Mouse (Mus musculus) left cerebral cortex, adult 18-20 months (tissue): Measurements from ENCODE around the gene Tcp11. TPM values are rescaled to one million over a fixed set of nuclear protein-coding genes. Genes with fewer than 3 reads are reported as not detected.

Source experiments
- DNase-seq, 2 experiments: peaks; one replicate each; pipeline ENCODE4 v3.0.0; 2021 to 2022; ENCODE audit warnings: low spot score in 2 of 2, mixed read lengths in 1 of 2
- long read RNA-seq, 2 experiments: library from polyadenylated mRNA; stranded (forward); transcript quantifications; one replicate each; pipeline ENCODE4 v2.0.0; 2021
- total RNA-seq, 2 experiments: library from RNA; stranded (reverse); gene quantifications; 2 replicates each; pipeline ENCODE4 v1.2.3; 2021

Tcp11 gene
- 1 to 10 TPM in 1 of 2 experiments, under 1 TPM in 1; 0.68 to 1.1 TPM for total RNA-seq
- long read RNA-seq, experiment 1, partial matches to known transcripts: 1 of 1 reads
- long read RNA-seq, experiment 1, other reads (novel, unspliced or antisense): 0 of 1 reads
- long read RNA-seq, experiment 2: 0 reads

DNA sequence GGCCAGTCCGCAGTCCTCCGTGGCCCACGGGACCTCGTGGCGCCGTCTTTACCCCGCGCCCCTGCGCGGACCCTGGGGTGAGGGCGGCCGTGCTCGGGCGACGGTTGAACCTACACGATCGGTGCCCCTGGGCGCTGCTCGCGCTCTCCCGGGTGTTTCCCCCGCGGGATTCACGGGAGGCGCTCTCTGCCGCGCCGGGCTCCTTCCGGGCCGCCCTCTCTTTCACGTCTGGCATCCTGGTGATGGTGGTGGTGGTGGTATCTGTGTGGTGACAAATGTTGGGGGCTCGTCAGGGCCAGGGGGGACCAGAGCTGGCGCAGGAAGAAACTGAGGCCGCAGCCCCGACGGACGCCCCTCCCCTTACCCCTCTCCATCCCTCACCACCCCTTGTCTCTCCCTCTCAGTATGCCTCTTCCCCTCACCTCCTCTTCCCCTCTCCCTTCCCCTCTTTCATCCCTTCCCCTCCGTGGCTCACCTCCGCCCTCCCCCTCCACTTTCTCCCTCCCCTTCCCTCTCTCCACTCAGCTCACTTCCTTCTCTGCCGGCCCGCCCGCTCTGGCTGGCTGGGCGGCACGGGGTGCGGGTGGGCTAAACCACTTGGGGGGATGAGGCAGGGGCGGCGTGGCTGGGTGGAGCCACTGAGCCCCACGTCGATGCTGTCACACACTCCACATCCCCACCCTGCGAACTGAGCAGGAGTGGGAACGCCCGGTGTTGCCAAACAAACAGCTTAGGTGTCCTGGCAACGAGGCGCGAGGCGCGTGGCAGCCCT, at the start of gene Tcp11:
TSS of gene Tcp11 (minus strand) at position 595 of the 772 bp plus-strand sequence.
- no peak for DNase-seq

DNA sequence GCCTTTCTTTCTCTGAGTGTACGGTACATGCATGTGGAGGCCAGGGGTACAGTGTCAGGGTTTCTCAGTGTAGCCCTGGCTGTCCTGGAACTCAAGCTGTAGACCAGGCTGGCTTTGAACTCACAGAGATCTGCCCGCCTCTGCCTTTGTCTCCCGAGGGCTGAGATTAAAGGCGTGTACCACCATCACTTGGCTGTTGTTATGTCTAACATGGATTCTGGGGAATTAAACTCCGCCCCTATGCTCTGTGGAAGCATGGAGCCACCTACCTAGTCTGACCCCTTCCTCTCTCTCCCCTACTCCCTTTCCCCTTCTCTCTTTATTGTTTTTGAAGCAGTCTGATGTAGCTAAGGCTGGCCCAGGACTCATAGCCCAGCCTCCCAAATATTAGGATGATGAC, 49.4 kb upstream of the Tcp11 start:
- no peak for DNase-seq

DNA sequence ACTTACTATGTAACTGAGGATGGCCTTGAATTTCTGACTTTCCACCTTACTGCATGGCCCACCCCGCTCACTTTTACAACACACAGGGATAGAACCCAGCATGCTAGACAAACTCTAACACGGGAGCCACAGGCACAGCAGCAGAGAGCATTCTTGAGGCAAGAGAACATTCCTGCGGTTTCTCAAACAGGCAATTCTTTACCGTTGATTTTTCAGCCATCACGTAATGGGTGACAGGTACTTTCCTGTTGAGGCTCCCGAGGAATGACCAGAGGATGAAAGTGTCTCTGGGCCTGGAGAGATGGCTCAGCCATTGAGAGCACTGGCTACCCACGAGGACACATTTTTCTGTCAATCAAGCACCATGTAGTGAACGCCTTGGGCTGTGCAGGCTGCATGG, 43.9 kb upstream of the Tcp11 start:
- DNase-seq: no peak

DNA sequence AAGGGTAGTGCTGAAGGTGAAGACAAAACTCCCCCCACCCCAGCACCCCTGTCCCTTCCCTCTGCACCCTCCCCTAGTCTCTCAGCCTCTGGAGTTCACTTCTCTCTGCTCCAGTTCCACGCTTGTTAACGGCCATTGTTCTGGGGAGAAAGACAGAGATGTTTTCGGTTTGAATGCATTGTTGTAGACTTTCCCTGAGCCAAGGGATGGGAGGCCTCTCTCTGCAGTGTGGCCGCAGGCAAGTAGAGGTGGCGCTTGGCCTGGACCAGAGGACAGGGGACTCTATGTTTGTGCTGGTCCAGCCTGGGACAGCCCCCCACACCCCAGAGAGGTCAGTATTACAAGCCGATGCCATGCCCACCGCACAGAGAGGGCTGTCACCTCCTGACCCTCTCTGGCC, 43.2 kb upstream of the Tcp11 start:
- no peak for DNase-seq

DNA sequence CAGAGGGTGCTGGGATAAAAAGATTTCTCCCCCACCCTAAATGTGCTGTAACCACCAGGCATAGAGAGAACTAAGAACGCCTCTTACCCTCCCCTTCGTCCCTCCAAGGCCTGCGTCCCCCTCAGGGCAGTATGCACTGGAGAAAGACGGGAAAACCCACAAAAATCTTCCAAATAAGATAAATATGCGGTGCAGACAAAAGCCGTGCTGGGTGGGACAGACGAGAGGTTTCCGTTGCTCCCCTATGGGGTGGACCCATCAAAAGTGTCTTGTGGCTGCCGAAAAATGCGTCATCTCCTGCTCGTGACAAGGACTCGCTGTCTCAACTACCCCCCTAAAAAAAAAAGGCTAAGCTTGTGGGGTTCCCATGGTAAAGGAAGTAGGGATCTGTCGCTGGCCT, 42.5 kb upstream of the Tcp11 start:
- DNase-seq: no peak

DNA sequence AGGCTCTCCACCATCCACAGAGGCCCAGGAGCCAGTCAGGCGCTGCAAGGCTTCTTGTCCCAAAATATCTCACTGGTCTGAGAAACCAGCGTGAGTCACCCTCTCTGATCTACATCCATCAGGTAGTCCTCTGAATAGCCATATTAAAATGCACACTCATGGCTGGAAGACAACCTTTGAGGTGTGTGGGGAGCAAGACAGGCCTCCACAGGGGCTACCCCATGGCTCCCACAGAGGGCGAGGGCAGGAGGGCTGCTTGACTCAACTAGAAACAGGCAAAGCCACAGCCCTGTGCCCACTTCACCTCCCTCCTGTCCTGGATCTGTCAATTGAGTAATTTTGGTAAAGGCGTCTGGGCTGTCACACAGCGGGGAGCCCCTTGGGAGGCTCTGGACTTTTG, 40.0 kb upstream of the Tcp11 start:
- DNase-seq: no peak

DNA sequence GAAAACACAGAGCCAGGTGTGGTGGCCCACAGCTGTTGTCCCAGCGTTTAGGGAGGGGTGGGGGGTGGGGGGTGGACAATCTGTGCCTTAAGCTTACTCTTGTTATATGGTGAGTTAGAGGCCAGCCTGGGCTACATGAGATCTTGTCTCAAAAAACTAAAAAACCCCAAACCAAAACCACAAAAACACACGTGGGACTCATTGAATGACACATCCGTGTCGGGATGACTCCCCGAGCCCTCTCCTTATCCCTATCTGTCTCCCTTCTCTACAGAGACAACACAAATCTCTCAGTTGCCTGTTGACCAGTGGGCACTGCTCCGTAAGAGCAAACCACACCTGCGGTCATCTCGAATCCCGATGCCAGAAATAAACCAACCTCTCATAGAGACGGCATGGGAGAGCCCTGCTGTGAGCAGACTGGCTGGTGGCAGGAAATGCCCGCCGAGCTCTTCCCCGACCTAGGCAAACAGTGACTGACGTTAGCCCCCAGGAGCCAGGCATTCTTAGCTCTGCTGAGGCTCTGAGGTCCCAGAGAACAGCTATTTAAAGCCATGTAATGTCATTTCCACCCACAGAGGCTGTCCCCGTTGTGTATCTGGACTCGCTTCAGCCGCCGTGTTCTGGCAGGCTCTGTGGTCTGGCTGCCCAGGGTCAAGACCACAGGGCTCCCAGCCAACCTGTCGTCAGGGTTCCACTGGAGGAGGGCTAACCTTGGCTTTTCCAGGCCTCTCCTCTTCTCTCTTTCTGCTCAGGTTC, 37.2 kb upstream of the Tcp11 start:
- no peak for DNase-seq

DNA sequence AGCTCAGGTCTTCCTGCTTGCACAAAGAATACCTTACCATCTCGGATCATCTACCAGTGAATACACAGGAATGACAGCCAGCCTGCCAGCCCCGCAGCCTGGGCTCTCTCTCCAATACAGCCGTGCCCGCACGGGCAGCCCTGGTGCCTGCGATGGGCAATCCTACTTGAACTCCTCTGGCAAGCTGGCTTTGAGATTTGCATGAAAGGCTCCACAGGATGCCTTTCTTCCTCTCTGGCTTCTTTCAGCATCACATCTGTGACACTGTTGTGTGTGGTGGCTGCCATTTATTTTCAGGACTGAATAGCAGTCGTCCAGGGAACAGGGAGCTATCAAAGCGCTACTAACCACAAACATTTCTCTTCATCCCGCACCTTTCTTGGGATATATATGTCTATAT, 35.9 kb upstream of the Tcp11 start:
- DNase-seq: no peak

DNA sequence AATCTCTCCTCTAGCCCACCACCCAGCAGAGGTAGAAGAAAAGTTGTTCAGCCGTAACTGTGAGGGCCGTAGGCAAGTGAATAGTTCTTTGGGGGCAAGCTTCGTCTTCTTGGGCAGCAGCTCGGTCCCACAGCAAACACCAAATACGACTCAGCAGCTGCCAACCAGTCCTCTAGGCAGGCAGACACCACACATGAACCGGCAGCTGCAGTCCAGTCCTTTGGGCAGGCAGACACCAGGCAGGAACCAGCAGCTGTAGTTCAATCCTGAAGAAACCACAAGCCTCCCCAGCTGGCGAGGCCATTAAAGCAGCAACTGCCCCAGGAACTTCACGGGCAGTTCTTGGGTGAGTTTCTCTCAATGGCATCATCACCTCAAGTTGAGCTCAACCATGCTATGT, 31.8 kb upstream of the Tcp11 start:
- no peak for DNase-seq

DNA sequence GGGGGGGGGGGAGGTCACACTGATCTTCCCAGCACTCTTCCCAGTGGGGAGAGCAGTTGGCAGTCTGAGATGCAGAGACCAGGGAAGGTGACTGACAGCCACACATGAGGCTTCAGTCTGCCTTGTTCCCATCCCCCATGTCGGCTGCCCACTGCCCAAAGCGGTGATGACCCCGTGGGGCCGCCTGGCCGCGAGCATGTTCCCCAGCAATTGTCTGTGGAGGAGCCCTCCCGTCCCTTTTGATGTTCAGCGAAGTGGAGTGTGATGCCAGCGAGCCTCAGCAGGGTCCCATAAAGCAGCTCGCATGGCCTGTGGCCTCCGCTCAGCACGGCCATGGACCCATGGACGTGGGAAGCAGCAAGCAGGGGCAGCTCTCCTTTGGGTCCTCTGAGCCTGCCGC, 26.8 kb upstream of the Tcp11 start:
- no peak for DNase-seq

DNA sequence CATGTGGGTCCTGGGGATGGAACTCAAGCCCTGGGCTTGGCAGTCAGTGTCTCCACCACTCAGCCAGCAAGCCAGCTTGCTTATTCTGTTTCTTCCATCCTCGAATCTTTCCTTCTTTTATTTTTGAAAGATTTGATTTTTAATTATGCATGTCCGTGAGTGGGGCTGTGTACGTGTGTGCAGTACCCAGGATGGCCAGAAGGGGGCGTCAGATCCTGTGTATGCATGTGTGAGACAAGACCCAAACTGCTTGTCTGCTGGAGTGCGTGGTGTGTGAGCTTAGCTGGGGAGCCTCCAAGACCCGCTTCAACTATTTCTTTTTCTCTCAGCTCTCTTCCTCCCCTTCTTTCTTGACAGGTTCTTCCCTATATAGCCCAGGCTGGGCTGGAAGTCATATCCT, 25.9 kb upstream of the Tcp11 start:
- no peak for DNase-seq

DNA sequence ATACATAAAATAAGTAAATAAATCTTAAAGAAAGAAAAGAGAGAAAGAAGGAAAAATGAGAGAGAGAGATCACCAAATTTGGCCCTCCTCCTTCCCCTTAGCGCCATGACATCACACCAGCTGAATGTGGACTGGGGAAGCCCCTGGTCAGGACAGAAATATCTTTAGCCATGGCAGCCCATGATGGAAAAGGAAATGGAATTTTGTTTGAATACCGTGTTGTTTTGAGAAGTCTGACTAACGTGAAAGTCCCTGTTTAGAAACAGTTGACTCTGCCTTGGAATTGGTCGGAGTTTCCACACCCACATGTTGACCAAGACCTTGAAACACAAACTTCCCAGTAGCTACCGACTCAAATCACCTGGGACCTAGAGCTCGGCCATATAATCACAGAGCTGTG, 24.0 kb upstream of the Tcp11 start:
- DNase-seq: no peak

DNA sequence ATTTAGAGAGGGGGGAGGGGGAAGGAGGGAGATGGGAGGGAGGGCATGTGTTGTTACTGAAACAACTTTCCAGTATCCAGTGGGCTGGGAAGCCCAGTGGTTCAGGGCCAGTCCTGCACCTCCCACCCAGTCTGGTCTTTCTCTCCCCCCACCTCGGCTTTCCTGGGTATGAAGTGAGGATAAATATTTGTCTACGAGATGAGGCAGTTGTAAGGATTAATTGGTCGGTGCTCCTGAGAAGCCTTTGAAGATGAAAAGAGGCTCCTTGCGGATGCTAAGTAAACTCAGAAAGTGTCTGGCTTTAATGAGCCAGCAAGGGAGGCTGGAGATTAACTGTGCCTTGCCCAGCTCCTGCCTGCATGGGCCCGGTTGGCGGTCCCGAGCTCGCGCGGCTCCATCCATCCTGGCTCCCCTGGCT, 21.5 kb upstream of the Tcp11 start:
- DNase-seq: no peak

DNA sequence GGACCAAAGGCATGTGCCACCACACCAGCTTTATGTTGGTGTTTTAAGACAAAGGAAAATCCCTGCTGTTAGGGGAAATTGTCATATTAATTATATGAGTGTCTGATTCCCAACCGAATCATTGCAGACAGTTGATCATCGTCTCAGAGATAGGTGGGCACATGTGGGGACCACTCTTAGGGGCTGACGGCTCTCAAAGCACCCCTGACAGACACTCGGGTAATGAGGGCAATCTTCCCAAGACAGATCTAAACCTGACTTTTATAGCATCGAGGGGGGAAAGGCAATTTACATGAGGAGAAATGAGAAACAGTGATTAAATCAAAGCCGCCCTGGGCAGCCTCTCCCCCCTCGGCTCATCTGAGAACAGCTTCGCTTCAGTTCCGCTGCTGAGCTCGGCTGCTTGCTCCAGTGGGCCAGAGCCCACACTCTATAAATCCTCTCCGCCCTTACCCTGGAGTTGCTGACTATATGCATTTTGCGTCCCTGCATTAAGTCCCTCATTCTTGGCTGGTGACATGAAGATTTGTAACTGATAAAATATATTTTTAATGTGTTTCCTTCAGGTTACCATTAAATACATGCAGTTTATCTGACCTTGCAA, 20.9 kb upstream of the Tcp11 start:
- DNase-seq: no peak

DNA sequence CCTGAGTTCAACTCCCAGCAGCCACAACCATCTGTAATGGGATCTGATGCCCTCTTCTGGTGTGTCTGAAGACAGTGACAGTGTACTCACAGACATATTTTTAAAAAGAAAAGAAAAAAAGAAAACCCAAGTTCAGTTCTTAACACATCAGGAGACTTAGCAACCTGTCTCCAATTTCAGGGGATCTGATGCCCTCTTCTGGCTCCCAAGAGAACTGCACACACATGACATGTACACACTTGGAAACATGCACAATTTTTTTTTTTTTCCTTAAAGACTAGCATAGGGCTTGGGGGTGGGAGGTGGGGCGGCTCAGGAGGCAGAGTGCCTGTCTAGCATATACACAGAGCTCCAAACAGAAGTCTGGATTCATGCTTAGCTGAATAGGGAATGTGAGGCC, 20.2 kb upstream of the Tcp11 start:
- DNase-seq: no peak

DNA sequence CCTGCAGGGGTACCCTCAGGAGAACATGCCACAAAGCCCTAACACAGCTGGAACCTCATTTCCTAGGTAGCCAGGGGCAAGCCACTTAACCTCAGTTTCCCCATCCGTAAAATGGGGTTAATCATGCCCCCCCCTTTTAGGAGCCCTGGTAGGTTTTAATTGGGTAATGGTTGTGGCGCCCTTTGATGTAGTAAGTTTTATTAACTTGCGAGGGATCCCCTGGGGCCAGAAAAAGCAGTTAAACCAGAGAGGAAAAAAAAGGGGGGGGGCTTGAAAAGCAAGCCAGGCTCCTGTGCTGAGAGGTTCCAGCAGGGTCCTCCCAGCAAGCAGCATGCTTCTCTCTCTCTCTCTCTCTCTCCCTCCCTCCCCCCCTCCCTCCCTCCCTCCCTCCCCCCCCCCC, 18.6 kb upstream of the Tcp11 start:
- no peak for DNase-seq

DNA sequence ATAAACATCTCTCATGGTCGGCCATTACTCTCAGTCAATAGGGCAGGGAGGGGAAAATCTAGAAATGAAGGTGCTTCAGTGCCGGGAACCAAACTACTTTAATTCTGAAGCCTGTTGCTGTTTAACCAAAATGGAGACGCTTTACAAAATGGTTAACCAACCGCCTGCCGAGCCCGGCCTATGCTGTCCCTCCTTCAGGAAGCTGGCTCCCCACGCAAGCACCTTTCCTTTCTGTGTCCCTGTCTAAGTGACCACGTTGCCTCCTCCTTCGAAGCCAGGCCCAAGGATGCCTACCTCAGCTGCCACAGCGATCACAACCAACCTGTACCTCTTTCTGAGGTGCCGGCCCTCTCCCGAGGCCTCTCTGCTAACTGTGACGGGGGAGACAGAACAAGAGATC, 16.9 kb upstream of the Tcp11 start:
- DNase-seq: no peak

DNA sequence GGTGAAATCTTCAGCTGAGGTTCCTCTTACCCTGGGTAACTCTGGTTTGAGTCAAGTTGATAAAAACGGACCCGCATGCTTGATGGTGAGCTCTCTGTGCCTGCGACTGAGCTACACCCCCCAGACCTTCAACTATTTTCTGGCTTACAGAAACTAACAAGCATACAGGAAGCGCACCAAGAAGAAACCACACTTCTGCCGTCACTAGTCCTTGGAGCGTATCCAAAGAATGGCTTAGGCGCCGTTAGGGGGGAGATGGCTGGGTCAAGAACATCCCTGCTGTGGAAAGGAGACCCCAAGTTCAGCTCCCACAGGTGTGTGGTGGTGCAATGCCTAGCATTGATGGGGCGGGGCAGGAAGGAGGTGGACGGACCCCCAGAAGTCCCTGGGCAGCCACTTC, 16.0 kb upstream of the Tcp11 start:
- DNase-seq: no peak

DNA sequence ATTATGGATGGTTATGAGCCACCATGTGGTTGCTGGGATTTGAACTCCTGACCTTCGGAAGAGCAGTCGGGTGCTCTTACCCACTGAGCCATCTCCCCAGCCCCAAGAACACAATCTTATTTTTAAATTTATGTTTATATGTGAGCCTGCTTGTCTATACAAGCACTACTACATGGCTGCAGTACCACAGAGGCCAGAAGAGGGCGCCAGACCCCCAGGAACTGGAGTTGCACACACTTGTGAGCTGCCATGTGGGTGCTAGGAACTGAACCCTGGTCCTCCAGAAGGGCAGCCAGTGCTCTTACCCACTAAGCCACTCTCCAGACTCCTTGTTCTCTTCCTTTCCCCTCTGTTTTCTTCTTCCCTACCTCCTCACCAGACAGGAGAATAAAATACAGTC, 13.4 kb upstream of the Tcp11 start:
- no peak for DNase-seq

DNA sequence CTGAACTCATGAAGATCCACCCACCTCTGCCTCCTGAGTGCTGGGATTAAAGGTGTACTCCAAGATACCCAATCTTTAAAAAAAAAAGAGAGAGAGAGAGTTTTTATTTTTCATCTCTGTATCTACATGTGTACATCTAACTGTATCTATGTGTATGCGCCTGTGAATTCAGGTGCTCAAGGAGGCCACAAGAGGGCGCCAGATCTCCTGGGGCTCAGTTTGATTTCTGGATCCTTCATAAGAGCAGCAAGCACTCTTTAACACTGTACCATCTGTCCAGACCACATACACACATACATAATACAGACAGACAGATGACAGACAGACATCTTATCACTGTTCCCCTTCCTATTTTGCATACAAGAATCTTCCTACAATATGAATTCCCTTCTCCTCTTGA, 11.9 kb upstream of the Tcp11 start:
- no peak for DNase-seq

DNA sequence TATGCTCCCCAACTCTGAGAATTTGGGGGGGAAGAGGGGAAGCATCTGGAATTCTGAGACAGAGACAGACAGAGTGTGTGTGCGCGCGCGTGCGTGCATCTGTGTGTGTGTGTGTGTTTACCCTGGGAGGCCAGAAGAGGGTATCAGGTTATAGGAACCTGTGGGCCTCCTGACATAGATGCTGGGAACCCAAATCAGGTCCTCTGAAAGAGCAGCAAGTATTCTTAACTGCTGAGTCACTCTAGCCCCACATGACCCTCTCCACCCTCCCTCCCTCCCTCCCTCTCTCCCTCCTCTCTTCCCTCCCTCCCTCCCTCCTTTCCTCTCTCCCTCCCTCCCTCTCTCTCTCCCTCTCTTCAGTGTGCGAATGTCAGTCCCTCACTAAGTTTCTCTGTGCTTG, 8.3 kb upstream of the Tcp11 start:
- DNase-seq: no peak

DNA sequence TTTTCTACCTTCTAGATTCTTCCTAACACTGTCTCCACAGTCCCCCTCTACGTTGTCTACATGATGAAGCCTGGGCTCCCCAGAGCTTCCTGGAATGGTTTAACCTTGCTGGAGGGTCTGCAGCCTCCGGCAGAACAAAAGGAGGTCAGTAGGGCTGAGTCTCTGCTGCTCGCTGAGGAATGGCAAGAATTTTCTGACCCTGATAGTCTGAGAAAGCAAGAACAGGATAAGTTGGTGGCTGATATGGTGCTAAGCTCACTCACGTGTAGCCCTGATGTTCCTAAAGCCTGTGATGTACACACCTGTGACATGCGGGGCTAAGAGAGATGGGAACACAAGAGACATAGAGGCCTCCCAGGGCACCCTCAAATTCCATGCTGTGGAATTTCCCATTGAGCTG, 7.0 kb upstream of the Tcp11 start:
- no peak for DNase-seq
